Mouse (Mus musculus): ENCODE data around the gene Ripply2.

DNA sequence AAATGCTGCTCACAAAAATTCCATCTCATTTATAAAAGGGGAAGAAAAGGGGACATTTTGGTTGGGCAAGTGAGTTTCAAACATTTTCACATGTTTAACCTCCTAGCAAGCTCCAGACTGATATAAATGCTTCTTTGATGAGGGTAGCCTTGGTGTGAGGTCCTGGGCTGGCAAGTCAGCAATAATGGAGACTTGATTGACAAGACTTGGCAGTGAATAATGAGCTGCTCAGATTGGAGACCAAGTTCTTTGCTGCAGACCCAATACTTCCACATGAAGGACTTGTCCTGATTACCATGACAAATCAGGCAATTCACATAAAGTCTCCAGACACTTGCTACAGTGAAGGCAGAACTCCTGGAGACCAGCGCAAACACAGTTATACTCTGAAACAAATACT lies 6.4 kb upstream of the Ripply2 start:
- TF ChIP-seq CTCF (IDR thresholded peaks at IDR 0.05; ENCODE audit: borderline replicate concordance, extremely low read depth, insufficient read depth, insufficient read length) (no peak), POLR2A (IDR thresholded peaks at IDR 0.05; ENCODE audit: borderline replicate concordance, extremely low read depth, insufficient read depth, insufficient read length, poor library complexity, severe bottlenecking) (no peak)
